Mouse (Mus musculus): Measurements from ENCODE around the gene Gm2001.
"Not testable (repeated sequence)": the region's sequence is repeated elsewhere in the genome, so short reads cannot be mapped to it uniquely, and the experiment has no call there.

The Gm2001 gene

GRCm38 (mm10) chr12:87842239-87842638 lies at the start of gene Gm2001:
Gene Gm2001, minus strand, starts transcription at chr12:87842339.
- DNase-seq (ENCODE audit: inconsistent age in 2 of 2, low spot score in 1 of 2): not testable (repeated sequence)

DNA sequence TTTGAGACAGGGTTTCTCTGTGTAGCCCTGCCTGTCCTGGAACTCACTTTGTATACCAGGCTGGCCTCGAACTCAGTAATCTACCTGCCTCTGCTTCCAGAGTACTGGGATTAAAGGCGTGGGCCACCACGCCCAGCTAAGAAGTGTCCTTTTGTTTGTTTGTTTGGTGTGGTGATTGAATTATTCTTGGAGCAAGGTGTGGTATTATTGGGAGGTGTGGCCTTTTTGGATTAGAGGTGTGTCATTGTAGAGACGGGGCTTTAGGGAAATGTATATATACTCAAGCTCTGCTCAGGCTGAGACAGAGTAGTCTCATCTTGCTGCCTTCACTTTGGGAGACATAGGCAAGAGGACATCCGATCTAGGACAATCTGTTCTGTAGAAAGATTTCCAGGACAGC lies 31.6 kb upstream of the Gm2001 start, which contains the start of gene Gm2016:
Gm2016 (plus strand) TSS at position 301 of the 400 bp plus-strand sequence.
- not testable (repeated sequence) for DNase-seq (ENCODE audit: inconsistent age in 2 of 2, low spot score in 1 of 2)

DNA sequence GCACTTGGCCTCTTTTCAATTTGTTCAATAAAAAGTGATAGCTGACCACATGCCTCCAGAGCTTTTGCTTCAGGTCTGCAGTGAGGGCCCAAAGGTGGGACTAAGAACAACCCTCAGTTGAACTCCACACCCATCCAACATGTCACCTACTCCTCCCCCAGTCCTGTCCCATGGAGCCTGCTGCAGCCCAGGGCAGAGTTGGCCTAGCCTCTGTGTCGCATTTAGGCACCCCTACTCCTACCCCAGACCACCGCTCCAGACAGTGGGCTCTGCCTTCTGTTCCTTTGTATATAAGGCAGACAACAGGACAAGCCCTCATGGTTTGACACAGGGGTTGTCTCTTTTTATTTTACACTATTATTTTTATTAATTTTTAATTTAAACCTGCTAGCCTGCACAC lies 21.9 kb upstream of the Gm2001 start:
- not testable (repeated sequence) for DNase-seq (ENCODE audit: inconsistent age in 2 of 2, low spot score in 1 of 2)

DNA sequence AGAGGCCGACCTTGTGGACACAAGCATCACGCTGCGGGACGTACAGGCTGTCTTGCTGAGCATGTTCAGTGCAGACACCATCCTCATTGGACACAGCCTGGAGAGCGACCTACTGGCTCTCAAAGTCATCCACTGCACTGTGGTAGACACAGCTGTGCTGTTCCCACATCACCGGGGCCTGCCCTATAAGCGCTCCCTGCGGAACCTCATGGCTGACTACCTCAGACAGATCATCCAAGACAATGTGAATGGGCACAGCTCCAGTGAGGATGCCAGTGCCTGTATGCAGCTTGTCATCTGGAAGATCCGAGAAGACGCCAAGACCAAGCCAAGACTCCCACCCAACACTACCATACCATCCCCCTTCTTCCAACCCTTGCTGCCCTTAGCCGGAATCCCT lies 21.5 kb upstream of the Gm2001 start:
- peak in 1 of 2 experiments; percentile 23 for DNase-seq (ENCODE audit: inconsistent age in 2 of 2, low spot score in 1 of 2)

GRCm38 (mm10) chr12:87861740-87862692 lies 19.9 kb upstream of the Gm2001 start:
- peak in 1 of 2 experiments; percentile 28 for DNase-seq (ENCODE audit: inconsistent age in 2 of 2, low spot score in 1 of 2)

- DNase-seq (ENCODE audit: inconsistent age in 2 of 2, low spot score in 1 of 2): not testable (repeated sequence)
Observed at GRCm38 (mm10) chr12:87856067-87856466, 13.9 kb upstream of the Gm2001 start.

- not testable (repeated sequence) for DNase-seq (ENCODE audit: inconsistent age in 2 of 2, low spot score in 1 of 2)
Observed at GRCm38 (mm10) chr12:87850657-87851056, 8.5 kb upstream of the Gm2001 start.

DNA sequence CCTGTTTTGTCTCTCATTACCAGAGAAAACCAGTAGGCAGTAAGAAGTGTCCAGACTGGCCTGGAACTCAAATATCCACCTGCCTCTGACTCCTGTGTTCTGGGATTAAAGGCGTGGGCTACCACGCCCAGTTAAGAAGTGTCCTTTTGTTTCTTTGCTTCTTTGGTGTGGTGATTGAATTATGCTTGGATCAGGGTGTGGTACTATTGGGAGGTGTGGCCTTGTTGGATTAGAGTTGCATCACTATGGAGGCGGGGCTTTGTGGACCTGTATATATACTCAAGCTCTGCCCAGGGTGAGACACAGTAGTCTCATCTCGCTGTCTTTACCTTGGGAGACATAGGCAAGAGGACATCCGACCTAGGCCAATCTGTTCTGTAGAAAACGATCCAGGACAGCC lies 25.9 kb downstream of the Gm2001 start, which contains the start of gene BB287469:
BB287469 (plus strand) TSS at position 301 of the 400 bp plus-strand sequence.
- DNase-seq (ENCODE audit: inconsistent age in 2 of 2, low spot score in 1 of 2): not testable (repeated sequence)

- not testable (repeated sequence) for DNase-seq (ENCODE audit: inconsistent age in 2 of 2, low spot score in 1 of 2)
Observed at GRCm38 (mm10) chr12:87797971-87798370, 44.2 kb downstream of the Gm2001 start.

- DNase-seq (ENCODE audit: inconsistent age in 2 of 2, low spot score in 1 of 2): not testable (repeated sequence)
Observed at GRCm38 (mm10) chr12:87795212-87795611, 46.9 kb downstream of the Gm2001 start, which contains the start of gene Gm21936. Gene Gm21936, plus strand, starts transcription at chr12:87795512.
